Mouse (Mus musculus) Patski (cell line): ENCODE measurements around the gene Psmb8. TPM values are rescaled to one million over a fixed set of nuclear protein-coding genes. Genes with fewer than 3 reads are reported as not detected.

Experiments used
- ATAC-seq: fragments of 100-300 bp; one replicate; pipeline ENCODE4 v1.8.0; 2021
- CTCF ChIA-PET: fragments of 350-600 bp; sonication (Branson Sonifier 250); formaldehyde crosslinking; loops from one replicate; lab custom pipeline; 2022; ENCODE audit warnings: inconsistent platforms; lab: Charles Lee
- POLR2A ChIA-PET: fragments of 350-600 bp; sonication (Branson Sonifier 250); formaldehyde crosslinking; loops from one replicate; lab custom pipeline; 2022; ENCODE audit warnings: antibody characterized with exemption, inconsistent platforms; lab: Charles Lee
- DNase-seq: peaks from one replicate; pipeline ENCODE4 v3.0.0-alpha.2; 2011; ENCODE audit warnings: low read depth, low spot score
- H3K27me3 ChIP-seq: fragments of 371-371 bp; one replicate; pipeline ENCODE4 v1.5.1; 2021
- CTCF ChIP-seq: fragments of 100-300 bp; IDR thresholded peaks from one replicate; pipeline ENCODE4 v1.5.1; 2021
- in situ Hi-C: fragments of 300-500 bp; cut with MboI; formaldehyde crosslinking; loops from 3 replicates; pipeline ENCODE4 v1.11.1; 2018; ENCODE audit warnings: low pct_unique_long_range_greater_than_20kb, mixed read lengths
- polyA plus RNA-seq: library from polyadenylated mRNA; unstranded; gene quantifications from one replicate; pipeline ENCODE4 v1.2.3, GENCODE M21; 2021

Gene Psmb8
- polyA plus RNA-seq, 1 experiment from 2014 or later: 18.7 TPM

DNA sequence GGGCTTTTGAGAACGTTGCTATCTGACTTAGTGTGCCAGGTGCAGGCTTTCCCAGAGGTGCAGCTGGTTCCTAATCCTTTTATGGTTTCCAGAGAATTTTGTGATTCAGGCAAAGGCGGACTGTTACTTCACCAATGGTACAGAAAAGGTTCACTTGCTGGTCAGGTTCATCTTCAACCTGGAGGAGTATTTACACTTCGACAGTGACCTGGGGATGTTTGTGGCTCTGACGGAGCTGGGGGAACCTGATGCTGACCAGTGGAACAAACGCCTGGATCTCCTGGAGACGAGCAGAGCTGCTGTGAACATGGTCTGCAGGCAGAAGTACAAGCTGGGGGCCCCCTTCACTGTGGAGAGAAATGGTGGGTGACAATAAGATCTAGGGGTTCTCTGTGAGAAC is 43.4 kb downstream of the Psmb8 start:
- ChIA-PET POLR2A (no interaction called here), CTCF (no interaction called here)
- no peak for DNase-seq

DNA sequence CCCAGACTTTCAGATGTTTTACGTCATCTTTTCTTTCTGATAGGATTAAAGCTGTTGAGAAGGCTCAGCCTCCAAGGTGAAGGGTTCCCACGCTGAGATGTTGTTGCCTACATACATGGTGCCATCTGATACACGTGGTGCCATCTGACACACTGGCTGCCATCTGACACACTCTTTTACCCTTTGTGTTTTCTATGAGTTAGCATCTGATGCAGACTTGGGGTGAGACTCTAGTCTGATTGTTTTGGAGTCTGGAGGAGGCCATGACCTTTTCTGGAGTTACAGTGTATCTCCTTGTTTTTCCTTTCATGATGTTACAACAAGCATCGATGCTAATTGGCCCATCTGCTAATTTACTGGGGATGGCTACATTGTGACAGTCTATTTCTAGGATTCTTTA is 47.1 kb downstream of the Psmb8 start:
- peaks cover 49% of the 10 kb centered on the region for H3K27me3 ChIP-seq
- no peak for TF ChIP-seq CTCF
- ATAC-seq (no peak), DNase-seq (no peak)
- CTCF ChIA-PET: interaction anchor here (1.6 kb wide), 1 partner anchor 74 kb away, joined by 4 read pairs; no protein-coding TSS in a partner anchor
- POLR2A ChIA-PET: no interaction called here
- in situ Hi-C loops: loop anchor here (5.0 kb wide), 3 partner anchors 67 to 103 kb away; no protein-coding TSS in a partner anchor

More for the DNA sequence above, 43.4 kb downstream of the Psmb8 start:
- H3K27me3 ChIP-seq: peaks cover 35% of the 10 kb centered on the region
- TF ChIP-seq CTCF: no peak
- in situ Hi-C loops: no loop called here
- ATAC-seq: no peak

DNA sequence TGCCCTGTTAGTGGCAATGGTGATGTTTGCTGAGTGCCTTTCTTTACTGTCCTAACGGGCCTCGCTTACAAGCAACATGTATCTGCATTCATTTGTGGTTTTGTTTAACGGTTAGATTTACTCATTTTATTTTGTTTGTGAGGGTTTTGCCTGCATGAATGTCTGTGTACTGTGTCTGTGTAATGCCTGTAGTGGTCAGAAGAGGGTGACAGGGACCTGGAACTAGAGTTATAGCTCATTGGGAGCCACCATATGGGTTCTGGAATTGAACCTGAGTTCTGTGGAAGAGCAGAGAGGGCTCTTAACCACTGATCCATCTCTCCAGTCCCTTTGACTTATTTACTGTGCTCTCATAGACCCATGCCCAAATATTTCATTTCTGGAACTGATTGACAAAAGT is 49.5 kb downstream of the Psmb8 start:
- peaks cover 38% of the 10 kb centered on the region for H3K27me3 ChIP-seq
- ATAC-seq (no peak), DNase-seq (no peak)
- peak; percentile 45 for TF ChIP-seq CTCF
- CTCF ChIA-PET: no interaction called here
- POLR2A ChIA-PET: no interaction called here
- in situ Hi-C loops: loop anchor here (5.0 kb wide), 3 partner anchors 65 to 100 kb away; no protein-coding TSS in a partner anchor

DNA sequence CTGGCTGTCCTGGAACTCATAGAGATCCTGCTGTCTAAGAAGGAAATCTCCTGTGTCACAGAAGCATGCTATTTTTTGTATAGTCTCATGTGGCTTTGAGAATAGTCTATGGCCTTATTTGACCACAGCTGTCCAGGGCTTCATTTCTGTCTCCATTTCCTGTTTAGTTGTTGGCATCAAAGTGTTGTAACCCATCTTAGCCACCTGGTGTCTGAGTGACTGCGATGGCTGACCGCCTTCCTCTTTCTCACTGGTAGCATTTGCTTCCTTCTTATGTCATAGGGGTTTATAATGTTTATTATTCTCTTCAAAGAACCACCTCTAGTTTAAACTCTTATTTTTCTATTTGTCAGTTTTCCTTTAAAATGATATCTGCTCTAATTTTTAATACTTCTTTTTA is 51.2 kb downstream of the Psmb8 start:
- peaks cover 31% of the 10 kb centered on the region for H3K27me3 ChIP-seq
- ChIA-PET CTCF (no interaction called here), POLR2A (interaction anchor here (0.6 kb wide), 1 partner anchor 231 kb away, joined by 4 read pairs; no protein-coding TSS in a partner anchor)
- DNase-seq (no peak), ATAC-seq (no peak)
- in situ Hi-C loops: loop anchor here (5.0 kb wide), 3 partner anchors 64 to 99 kb away; no protein-coding TSS in a partner anchor
- TF ChIP-seq CTCF: no peak

DNA sequence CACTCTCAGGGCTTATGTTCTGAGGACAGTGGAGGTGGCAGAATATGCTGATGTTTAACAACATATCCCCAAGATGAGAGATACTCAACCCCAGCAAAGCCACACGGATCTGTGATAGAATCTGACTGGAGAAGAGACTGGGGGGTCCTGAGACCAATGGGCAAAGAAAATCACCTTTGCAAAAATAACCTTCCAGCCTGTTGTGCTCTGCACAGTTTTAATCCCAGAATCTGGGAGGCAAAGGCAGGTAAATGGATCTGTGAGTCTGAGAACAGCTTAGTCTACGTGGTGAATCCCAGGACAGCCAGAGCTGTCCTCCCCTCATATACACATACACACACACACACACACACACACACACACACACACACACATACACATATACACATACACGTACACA is 51.8 kb downstream of the Psmb8 start:
- in situ Hi-C loops: loop anchor here (5.0 kb wide), 3 partner anchors 63 to 98 kb away; no protein-coding TSS in a partner anchor
- no peak for TF ChIP-seq CTCF
- ATAC-seq (no peak), DNase-seq (no peak)
- ChIA-PET POLR2A (no interaction called here), CTCF (interaction anchor here (1.0 to 3.9 kb wide), 4 partner anchors 9 to 100 kb away, joined by 3 to 24 read pairs (median 14); no protein-coding TSS in a partner anchor)
- peaks cover 31% of the 10 kb centered on the region for H3K27me3 ChIP-seq

DNA sequence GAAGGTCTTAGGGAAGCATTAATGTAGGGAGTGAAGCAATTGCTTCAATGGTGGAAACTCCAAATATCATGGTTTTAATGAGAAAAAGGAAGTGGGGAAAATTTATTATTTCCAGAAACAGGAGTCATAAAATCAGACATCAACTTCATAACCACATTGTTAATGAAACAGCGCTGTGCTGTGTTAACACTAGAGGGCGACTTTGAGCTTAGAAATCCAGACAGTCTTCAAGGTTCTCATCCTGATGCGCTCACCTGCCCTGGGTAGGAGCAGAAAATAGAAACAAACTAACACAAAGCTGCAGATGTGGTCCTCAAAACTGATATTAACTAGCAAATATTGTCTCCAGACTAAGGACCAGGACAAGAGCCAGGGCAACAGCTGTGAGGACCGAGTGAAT is 52.4 kb downstream of the Psmb8 start:
- in situ Hi-C loops: loop anchor here (5.0 kb wide), 3 partner anchors 62 to 97 kb away; no protein-coding TSS in a partner anchor
- POLR2A ChIA-PET: no interaction called here
- ATAC-seq (no peak), DNase-seq (no peak)
- H3K27me3 ChIP-seq: peaks cover 31% of the 10 kb centered on the region
- CTCF ChIA-PET: interaction anchor here (0.7 to 3.9 kb wide), 7 partner anchors 8 to 99 kb away, joined by 3 to 24 read pairs (median 7); no protein-coding TSS in a partner anchor
- peak; percentile 81 for TF ChIP-seq CTCF

Other genes with a start within 250 kb of the Psmb8 start
- 2.8 TPM for gene B3galt4, start 246.2 kb upstream of the Psmb8 start, polyA plus RNA-seq
- 56.9 TPM for gene Vps52, start 241.9 kb upstream of the Psmb8 start, polyA plus RNA-seq
- 1,854 TPM for gene Rps18, start 241.7 kb upstream of the Psmb8 start, polyA plus RNA-seq
- gene H2-K1, start 197.4 kb upstream of the Psmb8 start, polyA plus RNA-seq: 79.5 TPM
- 31.1 TPM for gene Ring1, start 173.0 kb upstream of the Psmb8 start, polyA plus RNA-seq
- gene H2-Ke6, start 169.7 kb upstream of the Psmb8 start, polyA plus RNA-seq: 49.3 TPM
- 189 TPM for gene Slc39a7, start 166.0 kb upstream of the Psmb8 start, polyA plus RNA-seq
- 57.1 TPM for gene Rxrb, start 165.9 kb upstream of the Psmb8 start, polyA plus RNA-seq
- gene Col11a2, start 158.3 kb upstream of the Psmb8 start, polyA plus RNA-seq: 0.60 TPM
- not detected for gene H2-Oa, start 105.4 kb upstream of the Psmb8 start, polyA plus RNA-seq
- gene H2-DMa, start 78.2 kb upstream of the Psmb8 start, polyA plus RNA-seq: 17.1 TPM
- 239 TPM for gene Brd2, start 75.1 kb upstream of the Psmb8 start, polyA plus RNA-seq
- 8.2 TPM for gene H2-DMb2, start 54.4 kb upstream of the Psmb8 start, polyA plus RNA-seq
- 36.6 TPM for gene H2-DMb1, start 44.6 kb upstream of the Psmb8 start, polyA plus RNA-seq
- 7.0 TPM for gene Tap1, start 10.2 kb upstream of the Psmb8 start, polyA plus RNA-seq
- 1.3 TPM for gene Psmb9, start 10.0 kb upstream of the Psmb8 start, polyA plus RNA-seq
- 38.2 TPM for gene Tap2, start 5.8 kb downstream of the Psmb8 start, polyA plus RNA-seq
- not detected for gene H2-Ob, start 41.2 kb downstream of the Psmb8 start, polyA plus RNA-seq
- 0.09 TPM for gene H2-Ab1, start 60.0 kb downstream of the Psmb8 start, polyA plus RNA-seq
- gene H2-Aa, start 90.1 kb downstream of the Psmb8 start, polyA plus RNA-seq: not detected
- 0.32 TPM for gene H2-Eb1, start 108.1 kb downstream of the Psmb8 start, polyA plus RNA-seq
- not detected for gene H2-Eb2, start 127.9 kb downstream of the Psmb8 start, polyA plus RNA-seq
- not detected for gene Btnl2, start 157.1 kb downstream of the Psmb8 start, polyA plus RNA-seq
- gene Btnl1, start 179.4 kb downstream of the Psmb8 start, polyA plus RNA-seq: not detected
- gene BC051142, start 201.1 kb downstream of the Psmb8 start, polyA plus RNA-seq: not detected